Mouse (Mus musculus) heart, postnatal 0 days (tissue): ENCODE data around the gene Cradd. TPM values are rescaled to one million over a fixed set of nuclear protein-coding genes. Genes with fewer than 3 reads are reported as not detected.

Experiments
- ATAC-seq: fragments of 200-750 bp; cut with Nextera tagmentation; 2 replicates; pipeline ENCODE4 v1.8.0; 2017; ENCODE audit warnings: low read depth, moderate number of reproducible peaks, moderate library complexity; ENCODE audit not compliant: insufficient read depth
- DNase-seq: peaks from one replicate; pipeline ENCODE4 v3.0.0-alpha.2; 2016; ENCODE audit warnings: low spot score
- H3K27ac ChIP-seq: fragments of 300-500 bp; sonication (generic); 2 replicates; pipeline ENCODE4 v1.5.1; 2014; ENCODE audit warnings: low read depth, mild to moderate bottlenecking
- H3K27me3 ChIP-seq: fragments of 300-500 bp; sonication (generic); 2 replicates; pipeline ENCODE4 v1.6.1; 2014; ENCODE audit warnings: low read length, mixed read lengths; ENCODE audit not compliant: control insufficient read depth, insufficient read depth
- H3K36me3 ChIP-seq: fragments of 300-500 bp; sonication (generic); replicated peaks from 2 replicates; pipeline ENCODE4 v1.6.1; 2014; ENCODE audit warnings: low read length, mixed read lengths; ENCODE audit not compliant: control insufficient read depth, insufficient read depth
- H3K4me1 ChIP-seq: fragments of 300-500 bp; sonication (generic); 2 replicates; pipeline ENCODE4 v1.6.1; 2014; ENCODE audit warnings: antibody characterized with exemption; ENCODE audit not compliant: control insufficient read depth, insufficient read depth
- H3K4me2 ChIP-seq: fragments of 300-500 bp; sonication (generic); 2 replicates; pipeline ENCODE4 v1.6.1; 2014; ENCODE audit warnings: low read depth, mild to moderate bottlenecking, low read length, moderate library complexity
- H3K4me3 ChIP-seq: fragments of 300-500 bp; sonication (generic); 2 replicates; pipeline ENCODE4 v1.5.1; 2014; ENCODE audit warnings: low read depth, low read length
- H3K9ac ChIP-seq: fragments of 300-500 bp; sonication (generic); replicated peaks from 2 replicates; pipeline ENCODE4 v1.6.1; 2014; ENCODE audit warnings: low read depth, low read length, mixed read lengths
- H3K9me3 ChIP-seq: fragments of 300-500 bp; sonication (generic); replicated peaks from 2 replicates; pipeline ENCODE4 v1.6.1; 2016; ENCODE audit warnings: low read length; ENCODE audit not compliant: control insufficient read depth
- CTCF ChIP-seq: IDR thresholded peaks from 2 replicates; pipeline ENCODE4 v1.5.1; 2016; ENCODE audit warnings: antibody characterized with exemption, control low read depth, low read depth
- EP300 ChIP-seq: IDR thresholded peaks from 2 replicates; pipeline ENCODE4 v1.6.1; 2016; ENCODE audit warnings: antibody characterized with exemption, low read depth
- WGBS: fragments of 180-500 bp; shearing (Covaris S2); extraction: QIAGEN DNeasy Blood & Tissue Kit; methylation state at CpG from one replicate; pipeline ENCODE4 v1.1.7; 2014; 5-methylcytosine and 5-hydroxymethylcytosine counted together
- polyA plus RNA-seq: library from polyadenylated mRNA; unstranded; fragments of >200 nt; fragmentation: Nextera tagmentation; extraction: Ambion mirVana; gene quantifications from 2 replicates; pipeline ENCODE4 v1.2.1, GENCODE M21; 2015
- total RNA-seq: library from RNA; depleted of rRNA; stranded (reverse); fragments of >200 nt; gene quantifications from 2 replicates; pipeline ENCODE4 v1.2.3, GENCODE M21; 2014; ENCODE audit warnings: low replicate concordance

Gene Cradd
- total and polyA plus RNA-seq, 2 experiments from 2014 or later, result 12.2 to 21.1 TPM

DNA sequence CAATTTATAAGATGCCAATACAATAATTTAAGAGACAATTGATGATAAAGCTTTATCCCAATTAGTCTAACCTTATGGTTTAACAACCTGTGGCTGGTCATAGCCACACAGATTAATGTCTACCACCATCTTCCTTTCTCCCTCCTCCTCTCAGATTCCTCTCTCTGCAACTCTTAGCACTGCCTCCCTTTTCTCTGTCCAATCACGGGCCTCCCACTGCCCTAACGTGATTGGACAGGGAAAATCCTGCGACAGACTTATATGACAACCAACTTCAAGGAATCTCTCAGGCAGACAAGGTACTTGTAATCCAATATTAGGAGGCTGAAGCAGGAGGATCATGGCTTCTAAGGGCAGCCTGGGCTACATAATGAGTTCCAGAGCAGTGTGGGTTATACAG lies 8.7 kb upstream of the Cradd start:
- TF ChIP-seq EP300 (no peak), CTCF (no peak)
- Histone ChIP-seq H3K27ac (no peak overlapping the region), H3K9me3 (no peaks in the 10 kb centered on the region), H3K36me3 (no peaks in the 10 kb centered on the region), H3K4me2 (no peak overlapping the region), H3K27me3 (no peaks in the 10 kb centered on the region), H3K9ac (no peak overlapping the region), H3K4me1 (peaks cover 17% of the 10 kb centered on the region), H3K4me3 (no peak overlapping the region)
- 78% methylated on average over 3 of the region's 3 CpGs for WGBS
- DNase-seq, result no peak
- ATAC-seq, result no peak

DNA sequence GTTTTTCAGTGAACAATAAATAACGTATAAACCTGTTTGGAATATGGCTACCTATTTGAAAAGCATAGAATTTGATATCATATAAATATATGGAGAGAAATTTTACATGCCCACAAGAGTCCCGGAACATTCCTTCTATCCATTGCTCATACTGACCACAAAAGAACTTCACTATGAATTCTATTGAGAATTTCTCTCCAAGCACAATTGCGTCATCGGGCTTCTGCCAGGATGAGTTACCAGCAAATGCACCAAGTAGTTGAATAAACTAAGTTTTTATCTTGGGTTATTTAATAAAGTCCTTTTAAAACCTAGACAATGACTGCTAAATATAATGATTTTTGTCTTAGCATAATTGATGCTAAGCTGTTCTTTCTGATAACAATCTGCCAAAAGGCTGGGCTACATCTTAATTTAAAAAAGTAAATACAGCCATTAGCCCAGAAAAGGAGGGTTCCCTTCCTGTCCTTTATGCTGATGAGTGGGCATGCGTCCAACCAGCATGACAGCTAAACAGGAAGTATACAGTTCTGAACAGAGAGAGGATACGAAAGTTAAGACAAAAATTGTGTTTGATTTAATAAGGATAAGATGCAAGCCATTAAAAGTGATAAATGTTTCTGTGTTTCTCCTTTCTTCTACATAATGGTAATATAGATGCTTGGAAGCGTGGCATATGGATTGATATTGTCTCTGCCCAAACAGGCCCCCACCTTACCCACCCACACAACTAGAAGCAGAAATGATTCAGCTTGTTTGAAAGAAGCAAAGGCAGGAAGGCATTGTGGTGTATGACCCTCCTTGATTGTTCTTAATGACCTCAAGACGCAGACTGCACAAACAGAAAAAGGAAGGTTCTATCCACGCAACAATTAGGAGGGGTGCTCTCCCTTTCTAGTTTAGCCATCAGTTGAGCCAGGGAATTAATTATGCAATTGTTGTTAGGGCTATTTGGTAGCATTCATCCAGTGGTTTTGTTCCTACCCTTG lies 6.7 kb upstream of the Cradd start:
- peaks cover 2% of the 10 kb centered on the region for H3K4me1 ChIP-seq
- no peaks in the 10 kb centered on the region for H3K27me3 ChIP-seq
- no peak for TF ChIP-seq CTCF
- no peak for TF ChIP-seq EP300
- ATAC-seq (no peak), DNase-seq (no peak)
- H3K27ac ChIP-seq, result no peak overlapping the region
- H3K36me3 ChIP-seq, result no peaks in the 10 kb centered on the region
- no peak overlapping the region for H3K4me3 ChIP-seq
- no peak overlapping the region for H3K4me2 ChIP-seq
- H3K9ac ChIP-seq, result no peak overlapping the region
- no peaks in the 10 kb centered on the region for H3K9me3 ChIP-seq
- 77% methylated on average over 9 of the region's 9 CpGs for WGBS

DNA sequence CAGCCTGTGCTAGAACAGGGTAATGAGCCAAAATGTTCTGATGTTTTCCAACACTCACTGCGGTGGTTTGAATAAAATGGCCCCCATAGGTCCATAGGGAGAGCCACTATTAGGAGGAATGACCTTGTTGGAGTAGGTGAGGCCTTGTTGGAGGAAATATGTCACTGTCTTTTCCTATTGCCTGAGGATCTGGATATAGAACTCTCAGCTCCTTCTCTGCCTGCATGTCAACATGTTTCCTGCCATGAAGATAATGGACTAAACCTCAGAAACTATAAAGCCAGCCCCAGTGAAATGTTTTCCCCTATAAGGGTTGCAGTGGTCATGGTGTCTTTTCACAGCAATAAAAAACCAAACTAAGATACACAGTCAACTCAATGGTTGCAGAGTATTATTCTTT lies 6.0 kb upstream of the Cradd start:
- Histone ChIP-seq H3K4me3 (no peak overlapping the region), H3K36me3 (no peaks in the 10 kb centered on the region), H3K4me2 (no peak overlapping the region), H3K9ac (no peak overlapping the region), H3K27ac (no peak overlapping the region), H3K4me1 (no peaks in the 10 kb centered on the region), H3K9me3 (no peaks in the 10 kb centered on the region), H3K27me3 (no peaks in the 10 kb centered on the region)
- WGBS, result 83% methylated on average over 1 of the region's 1 CpGs
- ATAC-seq (no peak), DNase-seq (no peak)
- TF ChIP-seq CTCF, result no peak
- no peak for TF ChIP-seq EP300

DNA sequence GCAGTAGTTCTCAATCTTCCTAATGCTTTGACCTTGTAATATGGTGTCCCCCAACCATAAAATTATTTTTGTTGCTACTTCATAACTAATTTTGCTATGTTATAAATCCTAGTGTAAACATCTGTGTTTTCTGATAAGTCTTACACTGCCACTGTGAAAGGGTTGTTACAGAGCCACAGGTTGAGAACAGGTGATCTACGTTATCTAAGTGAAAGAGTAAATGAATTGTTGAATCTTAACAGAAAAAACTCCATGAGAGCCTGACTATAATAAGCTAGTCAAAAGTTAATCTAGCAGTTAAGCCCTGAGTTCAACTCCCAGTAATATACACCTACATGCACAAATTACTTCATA lies 322 bp upstream of the Cradd start:
- Histone ChIP-seq H3K36me3 (0 out of 2 replicates have a peak, but pooled peaks cover 3% of the 10 kb centered on the region), H3K4me3 (no peak overlapping the region), H3K9ac (no peak overlapping the region), H3K27ac (0 out of 2 replicates have a peak overlapping the region, but pooled peaks have one; percentile 99), H3K27me3 (no peaks in the 10 kb centered on the region), H3K4me2 (no peak overlapping the region), H3K9me3 (no peaks in the 10 kb centered on the region), H3K4me1 (peaks cover 15% of the 10 kb centered on the region)
- 0 out of 2 replicates have a peak, but pooled peaks have one; percentile 3 for ATAC-seq
- no peak for DNase-seq
- TF ChIP-seq CTCF, result no peak
- no peak; the same call in 1 of the 2 replicates for TF ChIP-seq EP300
- 38% methylated on average over 1 of the region's 1 CpGs for WGBS

DNA sequence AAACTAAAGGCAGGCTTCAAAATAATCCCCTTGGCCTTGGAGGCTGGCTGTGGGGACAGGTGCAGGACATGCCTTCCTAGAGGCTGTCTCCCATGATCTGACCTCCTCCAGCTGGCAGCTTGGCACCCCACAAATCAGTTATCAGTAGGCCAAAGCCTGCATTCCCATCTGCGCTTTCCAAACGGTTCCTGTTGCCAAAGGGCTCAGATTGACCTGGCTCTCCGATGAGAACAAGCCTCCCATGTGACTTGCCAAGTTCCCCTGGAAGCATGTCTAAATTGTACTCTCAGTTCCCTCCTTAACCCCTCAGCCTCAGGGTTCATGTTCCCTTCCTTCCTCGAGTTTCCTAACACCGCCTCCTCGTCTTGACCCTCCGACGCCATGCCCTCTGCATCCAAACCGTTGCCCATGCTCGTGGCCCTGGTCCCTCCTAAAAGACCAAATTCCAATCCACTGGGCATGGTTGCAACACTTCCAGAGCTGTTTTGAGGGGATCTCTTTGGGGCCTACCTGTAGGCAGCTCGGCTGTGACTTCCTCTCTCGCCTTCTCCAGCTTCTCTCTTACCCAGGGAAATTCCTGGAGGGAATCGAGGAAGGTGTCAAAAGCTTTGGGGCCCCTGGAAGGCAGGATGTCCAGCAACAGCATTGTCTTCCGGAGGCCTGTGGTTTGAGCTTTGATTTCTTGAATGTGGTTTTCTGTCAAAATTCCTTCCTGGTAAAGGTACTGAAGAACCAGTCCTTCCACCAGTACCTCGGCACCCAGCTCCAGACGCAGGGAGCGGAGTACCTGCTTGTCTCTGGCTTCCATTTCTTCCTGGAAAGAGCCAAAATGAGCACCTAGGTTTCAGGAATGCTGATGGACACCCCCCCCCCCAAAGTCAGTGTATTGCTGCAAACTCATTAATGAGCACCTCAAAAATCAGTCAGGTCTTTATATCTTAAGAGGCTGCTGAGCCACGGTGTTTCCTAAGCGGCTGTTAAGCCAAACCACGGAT lies 1.6 kb downstream of the Cradd start:
- H3K27ac ChIP-seq, result peak overlapping the region; percentile 99
- no peaks in the 10 kb centered on the region for H3K27me3 ChIP-seq
- 54% methylated on average over 20 of the region's 20 CpGs for WGBS
- peaks cover 31% of the 10 kb centered on the region for H3K4me1 ChIP-seq
- H3K4me3 ChIP-seq, result peak overlapping the region; percentile 71
- TF ChIP-seq EP300, result 0 out of 2 replicates have a peak, but pooled peaks have one; percentile 32
- no peak for TF ChIP-seq CTCF
- ATAC-seq, result no peak
- no peaks in the 10 kb centered on the region for H3K9me3 ChIP-seq
- peak overlapping the region; percentile 83 for H3K4me2 ChIP-seq
- H3K9ac ChIP-seq, result peak overlapping the region; percentile 88; the same call in 1 of the 2 replicates
- 0 out of 2 replicates have a peak, but pooled peaks cover 3% of the 10 kb centered on the region for H3K36me3 ChIP-seq
- peak; percentile 65 for DNase-seq
